Comparison of ENCODE assay signal across 8 mouse cellular contexts in genomic region chr2:30966826-30967225, GRCm38 (mm10). TPM values are rescaled to one million over a fixed set of nuclear protein-coding genes. Genes with fewer than 3 reads are reported as not detected.
DNase-seq lines count a peak whose midpoint lies in the region; ATAC-seq and TF ChIP-seq lines count a peak whose summit lies in the region.

No protein-coding gene starts in this region.

- H3K9ac ChIP-seq in midbrain, postnatal 0 days (replicated peaks; ENCODE audit: low read length, poor library complexity, severe bottlenecking), result peak overlapping the region; percentile 93

- no peak for TF ChIP-seq CTCF in lung, adult 2 months (IDR thresholded peaks at IDR 0.05; ENCODE audit: insufficient read depth, low read length)
- no peak for TF ChIP-seq CTCF in cortical plate, adult 2 months (IDR thresholded peaks at IDR 0.05; ENCODE audit: extremely low read depth, insufficient read depth, low read length)
- TF ChIP-seq CTCF in midbrain, postnatal 0 days (IDR thresholded peaks at IDR 0.05), result no peak

- no peak for ATAC-seq in midbrain, postnatal 0 days (ENCODE audit: low FRiP score)

- H3K27me3 ChIP-seq in midbrain, postnatal 0 days (ENCODE audit: insufficient read depth, low read length), result no peaks in the 10 kb centered on the region

- H3K9me3 ChIP-seq in midbrain, postnatal 0 days (ENCODE audit: low read length), result no peaks in the 10 kb centered on the region

- peaks cover 33% of the 10 kb centered on the region for H3K36me3 ChIP-seq in midbrain, postnatal 0 days (ENCODE audit: insufficient read depth, low read length)

- WGBS in lung, adult 2 months, result 14% methylated on average over 16 of the region's 16 CpGs
- WGBS in midbrain, postnatal 0 days, result 24% methylated on average over 16 of the region's 16 CpGs

- intact Hi-C loops in gastrocnemius, postnatal 36 days (cut with DNase I), result no loop called here

- no peak overlapping the region for H3K27ac ChIP-seq in cortical plate, adult 2 months (ENCODE audit: insufficient read depth, low read length)
- 0 out of 2 replicates have a peak overlapping the region, but pooled peaks have one; percentile 76 for H3K27ac ChIP-seq in midbrain, postnatal 0 days (ENCODE audit: low read depth, low read length)

- H3K4me3 ChIP-seq in lung, adult 2 months (replicated peaks; ENCODE audit: extremely low read depth, low read depth, low read length), result peak overlapping the region; percentile 94
- peak overlapping the region; percentile 94 for H3K4me3 ChIP-seq in cortical plate, adult 2 months (ENCODE audit: insufficient read depth, low read length)
- peak overlapping the region; percentile 73 for H3K4me3 ChIP-seq in midbrain, postnatal 0 days (ENCODE audit: low read depth, low read length)

- TF ChIP-seq POLR2A in lung, adult 2 months (IDR thresholded peaks at IDR 0.05; ENCODE audit: borderline replicate concordance, extremely low read depth, low read depth, low read length), result no peak
- no peak for TF ChIP-seq POLR2A in cortical plate, adult 2 months (IDR thresholded peaks at IDR 0.05; ENCODE audit: extremely low read depth, insufficient read depth, low read length)

- DNase-seq in lung, adult 2 months, result no peak
- no peak for DNase-seq in lung, postnatal 14 days
- peak; percentile 66 for DNase-seq in induced T-regulatory cell, adult 2 months (ENCODE audit: low read depth)
- peak; percentile 9 for DNase-seq in midbrain, postnatal 0 days (ENCODE audit: low spot score)
- no peak for DNase-seq in gastrocnemius, postnatal 36 days
- DNase-seq in testis, postnatal 14 days (ENCODE audit: low spot score), result no peak
- no peak for DNase-seq in urinary bladder, adult 2 months (ENCODE audit: low spot score)

- peak overlapping the region; percentile 74 for H3K4me2 ChIP-seq in midbrain, postnatal 0 days (ENCODE audit: low read depth, low read length, poor library complexity, severe bottlenecking)

- peaks cover 10% of the 10 kb centered on the region; the same call in 1 of the 2 replicates for H3K4me1 ChIP-seq in lung, adult 2 months (ENCODE audit: control insufficient read depth, insufficient read depth, low read length)
- peaks cover 5% of the 10 kb centered on the region; the same call in 1 of the 2 replicates for H3K4me1 ChIP-seq in cortical plate, adult 2 months (ENCODE audit: control insufficient read depth, insufficient read depth, low read length)
- H3K4me1 ChIP-seq in midbrain, postnatal 0 days (ENCODE audit: insufficient read depth, low read length), result peaks cover 10% of the 10 kb centered on the region

RNA-seq across cellular contexts. Expression of gene Tor1a, which starts 0.9 kb away (rescaled TPM):
- 33.3 and 37.4 TPM in 2 replicates for polyA plus RNA-seq in lung, adult 2 months (2012; rRNA removed)
- 52.5 and 56.5 TPM in 2 replicates for polyA plus RNA-seq in cortical plate, adult 2 months (2012; rRNA removed)
- total RNA-seq in midbrain, postnatal 0 days (2014; rRNA removed), result 68.9 and 88.7 TPM in 2 replicates
- 90.3 and 95.4 TPM in 2 replicates for polyA plus RNA-seq in midbrain, postnatal 0 days (2015; fragmentation: Nextera tagmentation; extraction: Ambion mirVana)
- total RNA-seq in gastrocnemius, postnatal 36 days (2021), result 1 to 10 TPM; 4.1 to 5.1 TPM
- polyA plus RNA-seq in urinary bladder, adult 2 months (2012; rRNA removed), result 36.9 and 46.8 TPM in 2 replicates

RNA-seq across cellular contexts. Expression of gene Tor1b, which starts 14.1 kb away (rescaled TPM):
- 23.6 and 30.2 TPM in 2 replicates for polyA plus RNA-seq in lung, adult 2 months (2012; rRNA removed)
- 35.9 and 39.1 TPM in 2 replicates for polyA plus RNA-seq in cortical plate, adult 2 months (2012; rRNA removed)
- total RNA-seq in midbrain, postnatal 0 days (2014; rRNA removed), result 27.1 and 28.3 TPM in 2 replicates
- 16.4 and 17.0 TPM in 2 replicates for polyA plus RNA-seq in midbrain, postnatal 0 days (2015; fragmentation: Nextera tagmentation; extraction: Ambion mirVana)
- total RNA-seq in gastrocnemius, postnatal 36 days (2021), result 10 to 100 TPM; 19.0 to 22.7 TPM
- polyA plus RNA-seq in urinary bladder, adult 2 months (2012; rRNA removed), result 45.0 and 47.1 TPM in 2 replicates

RNA-seq across cellular contexts. Expression of gene BC005624, which starts 15.2 kb away (rescaled TPM):
- polyA plus RNA-seq in lung, adult 2 months (2012; rRNA removed), result 19.7 and 33.2 TPM in 2 replicates
- polyA plus RNA-seq in cortical plate, adult 2 months (2012; rRNA removed), result 113 and 117 TPM in 2 replicates
- 34.8 and 41.7 TPM in 2 replicates for total RNA-seq in midbrain, postnatal 0 days (2014; rRNA removed)
- 86.7 and 93.1 TPM in 2 replicates for polyA plus RNA-seq in midbrain, postnatal 0 days (2015; fragmentation: Nextera tagmentation; extraction: Ambion mirVana)
- 10 to 100 TPM; 19.8 to 22.8 TPM for total RNA-seq in gastrocnemius, postnatal 36 days (2021)
- 68.9 and 69.1 TPM in 2 replicates for polyA plus RNA-seq in urinary bladder, adult 2 months (2012; rRNA removed)

RNA-seq across cellular contexts. Expression of gene Usp20, which starts 15.3 kb away (rescaled TPM):
- polyA plus RNA-seq in lung, adult 2 months (2012; rRNA removed), result 14.6 and 18.5 TPM in 2 replicates
- polyA plus RNA-seq in cortical plate, adult 2 months (2012; rRNA removed), result 50.6 and 53.1 TPM in 2 replicates
- total RNA-seq in midbrain, postnatal 0 days (2014; rRNA removed), result 36.6 and 41.2 TPM in 2 replicates
- polyA plus RNA-seq in midbrain, postnatal 0 days (2015; fragmentation: Nextera tagmentation; extraction: Ambion mirVana), result 32.5 and 32.8 TPM in 2 replicates
- 1 to 10 TPM; 6.6 to 8.7 TPM for total RNA-seq in gastrocnemius, postnatal 36 days (2021)
- polyA plus RNA-seq in urinary bladder, adult 2 months (2012; rRNA removed), result 13.5 and 14.7 TPM in 2 replicates

RNA-seq across cellular contexts. Expression of gene Ptges, which starts 37.2 kb away (rescaled TPM):
- 39.2 and 42.3 TPM in 2 replicates for polyA plus RNA-seq in lung, adult 2 months (2012; rRNA removed)
- 6.3 and 7.2 TPM in 2 replicates for polyA plus RNA-seq in cortical plate, adult 2 months (2012; rRNA removed)
- 6.7 and 19.8 TPM in 2 replicates for total RNA-seq in midbrain, postnatal 0 days (2014; rRNA removed)
- polyA plus RNA-seq in midbrain, postnatal 0 days (2015; fragmentation: Nextera tagmentation; extraction: Ambion mirVana), result 8.0 and 8.5 TPM in 2 replicates
- total RNA-seq in gastrocnemius, postnatal 36 days (2021), result 1 to 10 TPM; 3.0 to 6.5 TPM
- 64.8 and 69.3 TPM in 2 replicates for polyA plus RNA-seq in urinary bladder, adult 2 months (2012; rRNA removed)

Comparison
In these comparisons a context has a peak if more than half of its experiments do, and no peak if none do; other contexts are left out.
1. DNase-seq: peak in induced T-regulatory cell, adult 2 months (single experiment) and midbrain, postnatal 0 days (single experiment); none in lung, adult 2 months (single experiment), lung, postnatal 14 days (single experiment), gastrocnemius, postnatal 36 days (0 of 2), testis, postnatal 14 days (single experiment) and urinary bladder, adult 2 months (single experiment).
2. Peak in every context shown above with its lines, with median percentiles within 50 percentile points of each other: H3K4me3 ChIP-seq.